Mouse (Mus musculus): ENCODE data around the gene Olfr824. TPM values are rescaled to one million over a fixed set of nuclear protein-coding genes. Genes with fewer than 3 reads are reported as not detected.

Olfr824 gene
- polyA plus RNA-seq, 1 experiment from 2014 or later = not detected

- no peak for ATAC-seq (replicated peaks; ENCODE audit: insufficient number of reproducible peaks, low FRiP score, low TSS enrichment)
- Histone ChIP-seq H3K4me1 (ENCODE audit: control insufficient read depth, insufficient read depth, low read length) (no peaks in the 10 kb centered on the region), H3K9ac (ENCODE audit: low read depth, low read length) (no peak overlapping the region), H3K9me3 (replicated peaks; ENCODE audit: control insufficient read depth, low read length) (no peaks in the 10 kb centered on the region), H3K4me2 (no peak overlapping the region), H3K4me3 (ENCODE audit: low read depth, low read length) (no peak overlapping the region), H3K36me3 (ENCODE audit: control insufficient read depth, insufficient read depth, low read length) (no peaks in the 10 kb centered on the region), H3K27ac (ENCODE audit: low read depth, low read length) (no peak overlapping the region), H3K27me3 (ENCODE audit: control insufficient read depth, insufficient read depth, low read length) (no peaks in the 10 kb centered on the region)
- WGBS (ENCODE audit: insufficient replicate concordance) = 15% methylated on average over 5 of the region's 5 CpGs
Observed at GRCm38 (mm10) chr10:130092838-130093440, 36.9 kb downstream of the Olfr824 start.

Other genes with a start within 250 kb of the Olfr824 start
- gene Olfr815, start 224.1 kb downstream of the Olfr824 start, polyA plus RNA-seq (2014; fragmentation: Nextera tagmentation; extraction: Ambion mirVana) = not detected in 2 replicates
- not detected in 2 replicates for gene Olfr816, start 214.4 kb downstream of the Olfr824 start, polyA plus RNA-seq (2014; fragmentation: Nextera tagmentation; extraction: Ambion mirVana)
- not detected in 2 replicates for gene Olfr818, start 180.9 kb downstream of the Olfr824 start, polyA plus RNA-seq (2014; fragmentation: Nextera tagmentation; extraction: Ambion mirVana)
- gene Olfr819, start 162.7 kb downstream of the Olfr824 start, polyA plus RNA-seq (2014; fragmentation: Nextera tagmentation; extraction: Ambion mirVana) = not detected in 2 replicates
- gene Olfr247, start 153.9 kb downstream of the Olfr824 start, polyA plus RNA-seq (2014; fragmentation: Nextera tagmentation; extraction: Ambion mirVana) = not detected in 2 replicates
- gene Gm10310, start 144.9 kb downstream of the Olfr824 start, polyA plus RNA-seq (2014; fragmentation: Nextera tagmentation; extraction: Ambion mirVana) = not detected in 2 replicates
- gene Olfr820, start 117.4 kb downstream of the Olfr824 start, polyA plus RNA-seq (2014; fragmentation: Nextera tagmentation; extraction: Ambion mirVana) = not detected in 2 replicates
- gene Olfr821, start 99.7 kb downstream of the Olfr824 start, polyA plus RNA-seq (2014; fragmentation: Nextera tagmentation; extraction: Ambion mirVana) = not detected in 2 replicates
- not detected in 2 replicates for gene Olfr822, start 58.8 kb downstream of the Olfr824 start, polyA plus RNA-seq (2014; fragmentation: Nextera tagmentation; extraction: Ambion mirVana)
- gene Olfr823, start 14.6 kb downstream of the Olfr824 start, polyA plus RNA-seq (2014; fragmentation: Nextera tagmentation; extraction: Ambion mirVana) = not detected in 2 replicates
- not detected in 2 replicates for gene Olfr825, start 36.8 kb upstream of the Olfr824 start, polyA plus RNA-seq (2014; fragmentation: Nextera tagmentation; extraction: Ambion mirVana)
- not detected in 2 replicates for gene Olfr826, start 54.2 kb upstream of the Olfr824 start, polyA plus RNA-seq (2014; fragmentation: Nextera tagmentation; extraction: Ambion mirVana)
- not detected in 2 replicates for gene Olfr827, start 84.4 kb upstream of the Olfr824 start, polyA plus RNA-seq (2014; fragmentation: Nextera tagmentation; extraction: Ambion mirVana)
- not detected in 2 replicates for gene Neurod4, start 150.2 kb upstream of the Olfr824 start, polyA plus RNA-seq (2014; fragmentation: Nextera tagmentation; extraction: Ambion mirVana)
- 0.46 TPM in 1 of 2 replicates, not detected in the other for gene Tespa1, start 192.9 kb upstream of the Olfr824 start, polyA plus RNA-seq (2014; fragmentation: Nextera tagmentation; extraction: Ambion mirVana)

Measured in heart, embryonic 11.5 days (tissue).